Mouse (Mus musculus) fibroblast of lung, adult 2 months (primary cell): ENCODE measurements around the gene Ubash3b.
A peak's percentile ranks its signal among the peaks of the same experiment; 100 is the strongest.

Source experiments
- DNase-seq: peaks from one replicate; pipeline ENCODE4 v3.0.0-alpha.2; 2011; ENCODE audit warnings: low read depth

The Ubash3b gene

DNA sequence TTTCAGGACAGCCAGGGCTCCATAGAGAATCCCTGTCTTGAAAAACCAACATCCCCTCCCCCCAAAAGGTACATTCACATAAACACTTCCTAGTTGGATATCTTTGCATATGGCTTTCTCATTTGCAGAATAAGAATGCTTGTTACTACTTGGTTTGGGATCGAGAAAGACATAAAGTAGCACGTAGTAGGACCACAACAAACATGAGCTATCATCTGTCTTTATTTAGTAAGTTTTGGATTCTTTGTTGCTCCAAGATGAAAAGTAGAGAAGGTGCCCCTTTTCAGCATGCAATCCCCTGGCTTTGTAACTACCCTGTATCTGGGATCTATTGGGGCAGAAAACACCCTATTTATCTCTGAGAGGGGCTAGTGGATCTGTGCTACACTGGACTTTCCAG, 25.2 kb downstream of the Ubash3b start:
- no peak for DNase-seq

DNA sequence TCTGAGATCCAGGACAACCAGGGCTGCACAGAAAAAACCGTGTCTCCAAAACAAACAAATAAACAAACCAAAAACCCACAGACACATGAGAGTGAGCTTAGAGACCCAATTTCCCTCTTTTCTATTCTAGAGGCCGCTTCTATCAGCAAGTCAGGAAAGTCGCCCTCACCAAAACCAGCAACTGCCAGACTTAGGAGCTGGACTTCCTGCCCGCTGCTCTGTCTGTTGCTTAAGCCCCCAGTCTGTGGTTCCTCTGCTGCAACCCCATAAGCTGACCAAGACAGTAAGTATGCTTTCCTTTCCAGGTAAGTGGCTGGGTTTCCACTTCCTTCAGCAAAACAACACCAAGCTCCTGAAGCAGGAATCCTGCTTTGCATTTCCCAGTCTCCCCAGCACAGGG, 26.6 kb downstream of the Ubash3b start:
- DNase-seq, result no peak

DNA sequence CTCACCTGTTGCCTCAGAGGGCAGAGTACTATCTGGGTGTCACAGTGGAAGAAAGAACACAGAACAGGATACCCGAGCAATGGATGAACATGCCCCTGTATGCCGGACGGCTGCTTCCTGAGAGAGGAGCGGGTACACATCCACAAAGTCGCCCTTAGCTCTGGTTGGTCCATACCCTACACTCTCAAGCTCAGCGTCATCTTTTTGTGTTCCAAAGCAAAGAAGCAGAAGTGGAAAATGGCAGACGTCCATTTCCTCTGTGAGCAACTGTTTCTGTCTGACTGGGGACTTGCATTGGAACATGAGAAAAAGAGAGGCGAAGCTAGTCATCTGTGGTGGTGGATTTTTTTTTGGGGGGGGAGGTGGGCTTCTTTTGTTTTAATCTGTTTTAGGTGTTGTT, 30.9 kb downstream of the Ubash3b start:
- no peak for DNase-seq

DNA sequence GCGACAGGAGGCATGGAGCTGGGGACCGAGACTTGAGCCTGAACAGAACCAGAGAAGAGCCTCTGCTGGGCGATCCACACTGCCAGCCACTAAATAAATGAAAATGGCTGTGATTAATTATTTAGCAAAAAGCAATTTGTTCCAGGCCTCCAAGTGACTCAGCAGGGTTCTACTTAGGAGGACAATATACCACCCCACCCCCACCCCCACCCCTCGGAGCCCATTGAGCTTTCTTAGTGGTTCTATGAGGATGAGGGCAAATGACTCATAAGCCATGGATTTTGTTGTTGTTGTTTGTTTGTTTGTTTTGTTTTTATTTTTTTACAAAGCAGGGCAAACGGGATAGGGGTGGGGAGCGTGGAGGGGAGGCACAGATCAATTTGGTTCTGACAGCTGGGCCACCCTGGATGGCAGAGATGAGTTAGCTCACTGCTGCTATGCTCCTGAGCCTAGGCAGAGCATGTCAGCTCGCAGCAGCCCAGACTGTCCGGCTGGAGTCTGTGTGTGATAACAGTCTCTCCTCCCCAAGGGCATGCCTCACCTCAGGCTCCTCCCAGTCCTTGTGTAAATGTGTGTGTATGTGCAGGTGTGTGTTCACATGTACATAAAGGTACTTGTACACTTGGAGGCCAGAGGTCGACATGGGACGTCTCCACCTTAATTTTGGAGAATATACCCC, 31.6 kb downstream of the Ubash3b start:
- DNase-seq, result no peak

DNA sequence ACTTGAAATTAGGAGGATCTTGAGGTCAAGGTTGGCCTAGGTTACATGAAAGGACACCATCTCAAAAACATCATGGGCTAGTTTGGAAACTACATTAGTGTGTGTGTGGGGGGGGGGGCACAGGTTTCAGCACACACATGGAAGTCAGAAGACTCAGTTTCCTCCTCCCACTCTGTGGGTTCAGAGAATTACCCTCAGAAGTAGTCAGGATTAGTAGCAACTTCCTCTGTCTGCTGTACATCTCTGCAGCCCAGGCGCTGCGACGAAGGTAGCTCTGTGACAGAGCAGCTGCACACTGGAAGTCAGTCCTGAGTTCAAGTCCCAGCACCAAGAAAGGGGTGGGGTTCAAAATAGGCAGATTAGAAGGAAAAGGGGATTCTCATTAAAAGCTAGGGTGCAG, 32.2 kb downstream of the Ubash3b start:
- no peak for DNase-seq

DNA sequence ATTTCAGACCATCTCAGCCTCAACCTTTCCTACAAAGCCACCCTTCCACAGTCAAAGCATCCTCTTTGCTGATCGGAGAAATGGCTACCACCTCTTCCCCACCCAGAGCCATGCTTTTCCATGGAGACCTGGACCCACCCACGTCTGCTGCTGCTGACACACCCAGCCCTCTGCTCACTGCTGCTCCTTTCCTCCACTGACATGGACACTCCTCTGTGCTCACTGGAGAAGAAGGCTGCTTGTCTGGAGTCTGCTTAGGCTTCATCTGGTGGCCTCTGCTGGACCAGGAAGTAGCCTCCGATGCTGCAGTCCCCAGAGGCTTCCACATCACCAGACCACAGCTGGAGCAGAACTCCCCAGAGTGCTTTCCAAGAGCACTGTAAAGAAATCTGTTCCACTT, 34.8 kb downstream of the Ubash3b start:
- DNase-seq, result no peak

DNA sequence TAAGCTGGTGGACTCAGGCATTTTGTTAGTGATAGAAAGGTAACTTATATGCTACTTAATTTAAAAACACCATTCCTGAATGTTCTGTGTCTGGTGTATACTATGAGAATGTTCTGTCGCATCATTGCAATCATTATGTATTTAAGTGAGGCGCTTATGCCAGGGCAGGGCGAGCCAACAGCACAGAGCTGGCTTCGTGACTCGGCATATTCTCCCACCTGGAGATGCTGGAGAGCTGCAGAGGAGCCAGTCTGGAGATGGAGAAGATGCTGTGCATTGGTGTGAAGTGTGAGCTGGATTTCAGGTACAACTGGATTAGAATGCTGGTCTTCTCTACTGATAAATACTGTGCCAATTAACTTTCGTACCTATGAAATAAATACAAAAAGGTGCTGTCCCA, 37.2 kb downstream of the Ubash3b start:
- DNase-seq, result no peak

DNA sequence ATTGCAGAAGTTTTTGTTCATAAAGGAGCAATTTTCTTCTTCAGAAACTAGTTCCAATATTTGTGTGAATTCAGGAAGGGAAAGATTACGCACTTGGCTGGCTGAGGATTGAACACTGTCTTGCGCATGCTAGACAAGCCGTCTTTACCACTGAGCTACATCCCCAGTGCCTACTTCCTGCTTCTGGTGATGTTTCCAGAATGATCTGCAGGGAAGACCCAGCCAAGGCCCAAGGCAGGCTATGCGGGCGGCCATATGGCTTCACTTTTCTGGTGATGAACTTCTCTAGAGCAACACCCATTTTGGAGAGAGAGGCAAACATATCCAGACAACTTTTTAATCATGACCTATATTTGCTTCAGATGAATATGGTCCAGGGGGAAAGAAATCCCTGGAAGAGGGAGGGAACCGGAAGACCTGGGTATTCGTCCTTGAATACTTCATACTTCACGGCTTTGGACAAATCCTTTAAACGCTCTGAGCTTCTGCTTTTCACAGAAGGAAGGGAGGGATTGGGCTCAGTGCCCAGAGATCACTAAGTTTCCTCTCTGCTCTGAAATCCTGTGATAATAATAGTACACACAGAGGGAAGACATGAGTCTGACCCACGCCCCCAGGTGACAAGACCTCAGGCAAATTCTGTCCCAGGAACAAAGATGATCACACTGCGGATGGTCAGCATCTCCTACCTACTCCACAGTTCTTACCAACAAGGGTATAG, 38.9 kb downstream of the Ubash3b start:
- DNase-seq, result no peak

DNA sequence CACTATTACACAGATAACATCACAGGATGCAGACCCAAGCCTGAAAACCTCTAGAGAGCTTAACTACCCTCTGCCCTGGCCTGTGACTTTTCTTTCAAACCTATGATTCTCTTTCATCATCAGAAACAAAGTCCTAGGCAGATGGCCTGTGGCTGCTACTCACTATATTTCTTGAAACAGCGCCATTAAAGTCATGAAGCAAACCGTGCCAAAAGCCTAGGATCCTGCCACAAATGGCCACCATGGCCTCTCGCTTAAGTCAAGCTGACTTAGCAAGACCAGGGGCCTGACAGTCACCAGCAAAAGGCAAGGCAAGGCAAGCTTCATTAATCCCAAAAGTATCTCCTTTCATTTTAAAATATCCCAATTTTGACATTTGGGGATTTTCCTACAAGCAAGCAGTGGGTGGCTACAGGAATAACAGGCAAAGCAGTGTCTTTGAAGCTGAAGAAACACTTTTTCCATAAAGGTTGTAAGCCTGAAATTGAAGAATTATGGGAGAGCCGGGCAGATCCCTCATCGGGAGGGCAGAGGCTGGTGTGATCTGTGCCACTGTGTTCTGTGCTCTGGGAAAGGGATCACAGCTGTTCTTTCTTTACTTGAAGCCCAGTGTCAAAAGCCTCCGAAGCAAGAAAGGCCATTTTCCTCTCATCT, 39.7 kb downstream of the Ubash3b start:
- DNase-seq, result no peak

DNA sequence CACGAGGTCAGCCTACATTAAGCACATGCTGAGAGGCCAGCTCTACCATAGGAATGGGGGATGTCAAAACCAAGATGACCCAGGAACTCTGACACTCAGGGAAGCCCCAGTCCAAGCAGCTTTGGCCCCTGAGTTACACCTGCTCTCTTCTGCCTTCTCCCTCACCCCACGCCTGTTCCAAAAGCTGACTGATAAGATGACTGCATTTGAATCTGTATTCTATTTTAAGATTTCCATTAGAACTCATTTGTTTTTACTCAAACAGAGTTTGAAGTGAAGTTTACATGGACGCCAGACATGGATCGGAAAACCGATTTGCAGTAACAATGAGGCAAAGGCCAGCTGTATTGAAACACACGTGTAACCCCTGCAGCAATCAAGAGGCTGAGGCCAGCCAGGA, 41.5 kb downstream of the Ubash3b start:
- no peak for DNase-seq

DNA sequence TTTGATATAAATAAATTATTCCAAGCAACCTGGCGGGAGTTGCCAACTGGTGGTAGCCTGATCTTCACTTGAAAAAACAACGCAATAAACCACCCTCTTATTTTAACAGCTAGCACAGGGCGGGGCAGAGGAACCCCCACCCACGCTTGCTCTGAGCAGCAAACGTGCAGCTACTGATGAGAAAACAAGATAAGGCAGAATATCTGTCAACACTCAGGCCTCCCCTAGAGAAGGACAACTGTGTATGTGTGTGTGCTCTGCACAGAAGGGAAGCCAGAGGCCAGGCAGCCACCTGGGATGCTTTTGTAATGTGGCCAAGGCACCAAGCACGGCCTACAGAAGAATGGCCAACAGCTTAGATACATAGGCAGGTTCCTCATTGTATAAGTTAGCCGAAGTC, 43.4 kb downstream of the Ubash3b start:
- DNase-seq, result no peak

DNA sequence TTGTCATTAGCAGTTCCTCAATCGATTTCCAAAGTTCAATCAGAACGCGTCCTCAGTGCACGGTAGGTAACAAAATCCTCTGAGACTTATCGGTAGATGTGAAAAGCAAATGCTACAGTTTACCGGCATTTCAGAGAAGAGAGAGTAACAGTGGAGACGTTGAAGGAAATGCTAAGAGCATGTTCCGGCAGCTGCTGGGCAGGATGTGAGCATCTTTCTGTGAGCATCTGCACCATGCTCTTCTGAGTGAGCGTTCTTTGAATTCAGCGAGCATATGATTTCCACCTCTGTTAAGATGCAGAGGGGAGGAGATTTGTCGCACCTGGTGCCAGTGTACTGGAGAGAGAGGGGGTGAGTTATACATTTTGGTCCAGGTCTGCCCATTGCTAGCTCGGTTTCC, 45.4 kb downstream of the Ubash3b start:
- DNase-seq, result no peak

DNA sequence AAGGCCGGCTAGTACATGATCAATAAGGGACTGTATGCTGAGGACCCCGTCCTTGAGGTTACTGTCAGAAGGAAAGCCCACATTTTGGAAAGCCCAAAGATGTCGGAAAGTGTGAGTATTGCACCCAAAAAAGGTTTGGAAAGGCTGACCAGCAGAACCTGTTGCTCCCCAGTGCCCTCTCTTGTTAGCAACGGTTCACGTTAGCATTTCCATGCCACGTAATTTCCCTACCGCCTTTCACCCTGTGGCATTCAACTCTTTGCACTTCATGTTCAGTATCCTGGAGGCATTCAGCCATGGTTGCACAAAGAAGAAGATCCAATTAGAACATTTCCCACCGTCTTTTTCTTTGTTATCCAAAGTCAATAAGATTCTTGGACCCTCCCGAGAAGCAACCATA, 47.1 kb downstream of the Ubash3b start:
- no peak for DNase-seq

DNA sequence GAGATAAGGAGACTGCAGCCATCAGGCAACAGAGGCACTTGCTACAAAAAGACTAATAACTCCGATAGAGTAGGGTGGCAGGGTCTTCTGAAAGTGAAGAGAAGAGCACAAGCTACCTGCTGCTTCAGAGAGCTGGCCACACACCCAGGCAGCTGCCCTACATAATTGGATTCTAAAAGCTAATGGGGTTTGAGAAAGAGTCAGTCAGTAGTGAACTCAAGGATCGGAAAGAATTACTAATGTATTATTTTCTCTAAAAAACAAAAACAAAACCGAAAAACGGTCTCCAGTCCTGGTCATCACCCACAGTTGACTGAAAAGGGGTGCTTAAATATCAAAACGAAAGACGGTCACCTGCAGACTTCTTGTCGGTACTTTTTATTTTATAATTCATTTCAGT, 51.7 kb downstream of the Ubash3b start:
- no peak for DNase-seq

DNA sequence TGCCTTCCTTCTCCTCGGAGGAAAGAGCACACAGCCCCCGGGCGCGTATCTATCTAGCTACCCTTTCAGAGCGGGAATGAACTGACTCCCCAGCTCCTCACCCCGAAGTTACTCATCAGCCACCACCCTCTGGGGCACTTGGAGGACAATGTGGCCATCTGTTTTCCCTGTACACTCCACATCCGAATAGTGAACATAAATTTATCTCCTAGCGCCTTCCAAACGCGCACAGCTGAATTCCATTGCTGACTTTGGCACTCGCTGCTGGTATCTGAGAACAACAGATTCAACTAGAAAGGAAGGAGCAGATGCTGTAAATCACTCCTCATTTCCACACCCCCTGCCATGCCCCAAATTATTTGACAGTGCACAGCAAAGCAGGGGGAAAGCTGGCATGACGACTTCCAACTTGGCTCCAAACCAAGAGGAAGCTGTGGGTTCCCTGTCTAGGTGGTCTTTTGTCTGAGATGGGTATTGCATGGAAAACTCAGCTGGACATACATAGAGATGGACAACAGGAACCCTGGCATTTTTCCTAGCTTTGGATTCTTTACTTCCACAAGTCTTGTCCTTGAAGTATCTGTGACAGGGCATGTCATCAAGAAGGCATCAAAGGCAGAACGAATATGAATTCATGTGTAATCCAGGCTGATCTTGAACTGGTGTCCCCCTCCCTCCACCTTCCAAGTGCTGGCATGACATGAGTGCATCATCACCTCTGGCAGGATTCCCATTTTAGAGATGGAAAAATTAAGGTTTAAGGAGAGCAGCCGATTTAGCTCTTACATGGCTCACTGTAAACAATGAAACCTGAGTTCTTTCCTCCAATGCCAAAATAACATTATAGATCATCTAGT, 52.9 kb downstream of the Ubash3b start:
- no peak for DNase-seq

DNA sequence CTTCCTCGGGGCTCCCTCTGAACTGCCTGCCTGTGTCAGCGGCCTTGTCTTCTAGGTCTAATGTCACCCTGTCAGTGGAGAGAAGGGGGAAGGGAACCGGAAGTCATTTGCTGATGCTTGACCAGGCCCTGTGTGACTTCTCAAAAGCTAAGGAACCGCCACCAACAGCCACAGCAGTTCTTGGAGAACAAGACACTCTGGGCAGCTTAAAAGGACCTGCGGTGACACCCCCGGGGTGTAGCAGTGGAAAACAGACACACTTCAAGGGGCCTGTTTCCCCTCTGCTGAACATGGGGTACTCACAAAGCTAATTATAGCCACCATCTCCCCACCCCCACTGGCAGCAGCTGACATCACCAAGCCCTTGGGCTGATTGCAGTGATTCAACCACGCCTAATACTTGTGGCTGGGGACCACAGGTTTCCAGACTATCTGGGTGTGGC, 56.3 kb downstream of the Ubash3b start:
- DNase-seq, result no peak

DNA sequence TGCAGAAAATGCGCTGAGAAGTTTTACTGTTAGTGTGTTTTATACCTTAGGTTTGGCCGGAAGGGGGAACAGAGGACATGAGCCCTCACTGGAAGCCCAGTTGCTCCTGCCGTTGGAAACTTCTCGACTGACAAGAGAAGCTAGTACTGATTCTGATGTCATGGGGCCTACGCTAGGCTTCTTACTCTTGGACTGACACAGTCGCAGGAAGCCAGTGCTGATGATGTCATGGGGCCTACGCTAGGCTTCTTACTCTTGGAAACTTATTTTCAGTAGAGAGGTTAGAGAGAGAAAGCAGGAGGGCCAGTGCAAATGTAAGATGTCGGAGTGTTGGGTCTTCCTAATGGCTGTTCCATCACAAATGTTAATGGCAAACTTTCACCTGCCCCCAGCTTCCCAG, 57.8 kb downstream of the Ubash3b start:
- DNase-seq, result no peak

DNA sequence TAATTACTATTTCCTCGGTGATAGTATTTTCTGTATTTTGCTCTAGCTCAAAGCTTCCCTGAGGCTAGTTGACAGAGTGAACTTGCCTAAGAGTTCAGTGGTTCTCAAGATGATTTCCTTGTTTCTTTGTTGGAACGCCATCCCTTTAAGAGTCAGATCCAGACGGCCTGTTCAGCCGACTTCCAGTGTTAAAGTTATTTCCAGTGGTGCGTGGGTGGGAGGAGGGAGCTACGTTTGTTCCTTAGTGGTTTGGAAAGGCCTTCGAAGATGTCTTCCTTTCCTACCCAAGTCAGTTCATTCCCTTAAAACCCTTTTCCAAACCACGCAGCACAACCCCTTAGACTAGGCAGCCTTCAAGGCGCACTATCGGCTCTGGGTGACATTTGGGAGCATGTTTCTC, 58.9 kb downstream of the Ubash3b start:
- peak; percentile 17 for DNase-seq

DNA sequence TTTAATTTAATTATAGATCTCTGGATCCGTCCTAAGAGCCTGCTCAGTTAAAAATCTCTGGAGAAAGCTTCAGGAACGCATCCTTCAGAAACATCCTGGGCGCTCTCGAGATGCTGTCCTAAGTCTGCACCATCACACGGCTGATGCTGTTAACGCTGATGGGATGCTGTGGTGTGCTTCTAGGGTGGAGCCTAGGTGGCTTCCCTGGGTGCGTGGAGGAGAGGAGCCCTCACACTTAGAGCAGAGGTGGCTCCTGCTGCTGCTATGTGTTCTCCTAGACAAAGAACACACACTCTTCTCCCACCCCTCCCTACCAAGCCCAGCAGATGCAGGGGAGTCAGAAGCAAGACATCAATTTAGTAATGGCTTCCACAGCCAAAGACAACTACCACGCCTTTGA, 61.6 kb downstream of the Ubash3b start:
- DNase-seq, result no peak

DNA sequence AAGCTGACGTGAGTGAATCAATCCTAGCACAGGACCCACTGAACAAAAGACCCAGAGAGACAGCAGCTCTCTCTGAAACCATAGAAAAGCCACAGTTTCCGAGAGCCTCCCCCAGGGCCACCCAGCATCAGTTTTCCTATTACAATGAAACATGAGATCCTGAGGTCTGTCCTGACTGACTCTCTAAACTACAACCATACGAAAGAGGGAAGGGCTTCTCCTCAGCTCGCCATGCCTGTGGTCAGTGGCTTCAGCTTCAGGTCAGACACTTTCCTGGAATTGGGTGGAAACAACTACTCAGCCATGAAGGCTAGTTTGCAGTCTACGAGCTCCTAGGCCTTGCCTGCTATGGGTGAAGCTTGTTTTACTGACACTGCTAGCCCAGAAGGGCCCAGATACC, 62.4 kb downstream of the Ubash3b start:
- peak; percentile 30 for DNase-seq

DNA sequence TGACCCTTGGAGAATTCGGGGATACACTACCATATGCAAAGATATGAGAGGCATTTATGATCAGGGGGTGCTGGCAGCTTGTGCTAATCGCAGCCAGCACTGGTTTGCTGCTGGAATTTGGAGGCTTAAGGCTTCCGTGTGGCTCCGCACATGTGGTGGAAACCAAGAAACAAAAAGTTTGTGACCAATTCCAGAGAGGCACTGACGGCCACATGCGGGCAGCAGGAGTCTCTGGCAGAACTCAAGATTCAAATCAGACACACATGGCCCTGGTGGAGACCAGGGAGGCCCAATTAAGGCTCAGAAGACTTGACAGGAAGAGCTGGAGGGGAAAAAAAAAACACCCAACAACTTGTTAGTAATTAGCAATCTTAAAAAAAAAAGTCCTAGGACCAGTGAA, 63.4 kb downstream of the Ubash3b start:
- no peak for DNase-seq

DNA sequence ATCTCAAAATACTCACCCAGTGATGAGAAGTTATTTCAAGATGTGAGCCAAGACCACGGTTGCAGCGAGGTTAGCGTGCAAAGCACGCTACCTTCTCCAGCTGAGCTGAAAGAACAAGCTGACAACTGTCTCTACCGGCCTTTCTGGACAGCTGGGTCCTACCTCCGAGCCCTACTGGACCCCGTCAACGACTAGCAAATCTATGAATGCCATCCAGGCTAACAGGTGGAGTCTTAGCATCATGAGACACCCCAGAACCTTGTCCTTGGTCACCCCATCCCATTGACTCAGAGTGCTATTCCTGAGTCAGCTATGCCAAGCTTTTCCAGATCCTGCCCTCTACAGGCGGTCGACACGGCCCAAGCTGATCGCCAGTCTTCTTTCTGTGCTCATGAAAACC, 69.5 kb downstream of the Ubash3b start:
- no peak for DNase-seq

DNA sequence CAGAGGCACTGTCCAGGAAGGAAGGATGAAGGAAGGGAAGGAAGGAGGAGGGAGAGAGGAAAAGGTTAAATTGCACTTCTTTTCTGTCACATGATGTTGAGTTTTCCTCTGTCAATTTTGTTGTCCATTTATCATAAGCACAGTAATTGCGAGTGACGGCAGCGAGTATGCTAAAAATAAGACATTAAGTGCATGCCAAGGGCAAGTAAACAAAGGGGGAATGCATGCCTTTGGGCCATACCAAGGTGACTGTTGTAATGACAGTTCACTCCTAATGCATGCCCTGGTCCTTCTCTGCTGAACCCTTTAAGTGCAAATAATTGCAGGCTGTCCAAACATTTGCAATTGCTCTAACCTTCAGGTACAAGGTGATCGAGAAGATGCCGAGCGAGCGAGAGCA, 70.3 kb downstream of the Ubash3b start:
- no peak for DNase-seq
